ENCODE assay signal across 9 mouse cellular contexts in the genomic region with DNA sequence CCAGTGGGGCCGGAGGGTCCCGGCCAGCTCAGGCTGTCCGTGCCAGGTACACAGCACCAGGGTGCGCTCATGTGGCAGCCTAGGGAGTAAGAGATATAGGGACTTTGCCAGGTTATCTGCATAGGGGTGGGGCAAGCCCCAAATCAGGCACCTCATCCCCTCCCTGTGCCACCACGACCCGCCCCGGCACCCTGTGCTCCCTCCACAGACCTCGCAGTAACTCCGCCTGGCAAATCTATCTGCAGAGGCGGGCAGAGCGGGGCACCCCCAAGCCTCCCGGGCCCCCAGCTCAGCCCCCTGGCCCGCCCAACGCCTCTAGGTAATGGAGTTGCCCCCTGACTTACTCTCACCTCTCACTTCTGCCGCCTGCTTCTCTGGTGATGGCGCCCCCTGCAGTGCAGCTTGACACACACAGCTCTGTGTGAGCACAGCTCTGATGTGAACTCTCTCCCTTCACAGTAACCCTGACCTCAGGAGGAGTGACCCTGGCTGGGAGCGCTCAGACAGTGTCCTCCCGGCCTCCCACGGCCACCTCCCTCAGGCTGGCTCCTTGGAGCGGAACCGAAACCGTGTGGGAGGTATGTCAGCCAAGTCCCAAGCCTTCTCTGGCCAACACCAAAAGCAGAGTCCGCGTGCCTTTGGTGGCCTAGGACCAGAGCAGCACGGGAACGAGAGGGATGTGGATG. TPM values are rescaled to one million over a fixed set of nuclear protein-coding genes. Genes with fewer than 3 reads are reported as not detected.
DNase-seq lines count a peak whose midpoint lies in the region; ATAC-seq and TF ChIP-seq lines count a peak whose summit lies in the region.
"Had no signal": no experiment of that assay in that cellular context is flagged by ENCODE, and none has a peak within 500 bp of the region (broad histone marks: within the 10 kb centered on the region; RNA-seq: fewer than 3 reads in every experiment).

No protein-coding gene starts in this region.

- H3K9ac ChIP-seq in forebrain, postnatal 0 days, result no peak overlapping the region
- no peak overlapping the region for H3K9ac ChIP-seq in forebrain, embryonic 14.5 days (ENCODE audit: low read length)
- H3K9ac ChIP-seq in forebrain, embryonic 16.5 days (replicated peaks; ENCODE audit: low read depth, low read length), result no peak overlapping the region

- no peak overlapping the region for H3K27ac ChIP-seq in forebrain, postnatal 0 days (ENCODE audit: low read depth, low read length)
- H3K27ac ChIP-seq in forebrain, embryonic 14.5 days (ENCODE audit: low read depth, low read length), result no peak overlapping the region
- H3K27ac ChIP-seq in forebrain, embryonic 16.5 days (ENCODE audit: low read length), result no peak overlapping the region

- H3K36me3 ChIP-seq in forebrain, postnatal 0 days (ENCODE audit: insufficient read depth), result peaks cover 81% of the 10 kb centered on the region
- peaks cover 96% of the 10 kb centered on the region for H3K36me3 ChIP-seq in forebrain, embryonic 14.5 days (ENCODE audit: control insufficient read depth, insufficient read depth, low read length)
- peaks cover 44% of the 10 kb centered on the region for H3K36me3 ChIP-seq in forebrain, embryonic 16.5 days (ENCODE audit: control insufficient read depth, insufficient read depth)

- no peaks in the 10 kb centered on the region for H3K4me1 ChIP-seq in forebrain, postnatal 0 days (ENCODE audit: insufficient read depth)
- no peaks in the 10 kb centered on the region for H3K4me1 ChIP-seq in forebrain, embryonic 14.5 days (ENCODE audit: control insufficient read depth, insufficient read depth, low read length)
- no peaks in the 10 kb centered on the region for H3K4me1 ChIP-seq in lung, adult 2 months (ENCODE audit: control insufficient read depth, insufficient read depth, low read length)
- H3K4me1 ChIP-seq in forebrain, embryonic 16.5 days (replicated peaks; ENCODE audit: control insufficient read depth, insufficient read depth, low read length), result no peaks in the 10 kb centered on the region

- no peak overlapping the region for H3K4me3 ChIP-seq in forebrain, postnatal 0 days (ENCODE audit: low read depth, low read length)
- H3K4me3 ChIP-seq in forebrain, embryonic 14.5 days (ENCODE audit: low read depth, low read length), result no peak overlapping the region
- H3K4me3 ChIP-seq in lung, adult 2 months (replicated peaks; ENCODE audit: extremely low read depth, low read depth, low read length), result no peak overlapping the region
- H3K4me3 ChIP-seq in forebrain, embryonic 16.5 days (replicated peaks; ENCODE audit: low read length), result no peak overlapping the region

- WGBS in forebrain, postnatal 0 days, result 87% methylated on average over 25 of the region's 26 CpGs
- 89% methylated on average over 26 of the region's 26 CpGs for WGBS in forebrain, embryonic 14.5 days
- WGBS in lung, adult 2 months, result 90% methylated on average over 26 of the region's 26 CpGs
- WGBS in forebrain, embryonic 16.5 days, result 91% methylated on average over 26 of the region's 26 CpGs

- TF ChIP-seq POLR2A in brain, embryonic 14.5 days (IDR thresholded peaks at IDR 0.05; ENCODE audit: borderline replicate concordance, extremely low read depth, insufficient read depth, insufficient read length, poor library complexity, severe bottlenecking), result no peak
- TF ChIP-seq POLR2A in lung, adult 2 months (IDR thresholded peaks at IDR 0.05; ENCODE audit: borderline replicate concordance, extremely low read depth, low read depth, low read length), result no peak

- ATAC-seq in forebrain, postnatal 0 days, result no peak
- no peak for ATAC-seq in forebrain, embryonic 14.5 days
- no peak for ATAC-seq in erythroid progenitor cell, adult 5-6 weeks (replicated peaks; ENCODE audit: low FRiP score, poor library complexity, severe bottlenecking)
- no peak for ATAC-seq in forebrain, embryonic 16.5 days

- H3K27me3 ChIP-seq in forebrain, postnatal 0 days (ENCODE audit: insufficient read depth, low read length), result no peaks in the 10 kb centered on the region
- no peaks in the 10 kb centered on the region for H3K27me3 ChIP-seq in forebrain, embryonic 14.5 days (replicated peaks; ENCODE audit: control insufficient read depth, insufficient read depth, low read length)
- no peaks in the 10 kb centered on the region for H3K27me3 ChIP-seq in forebrain, embryonic 16.5 days (replicated peaks; ENCODE audit: control insufficient read depth, insufficient read depth, low read length)

- H3K4me2 ChIP-seq in forebrain, postnatal 0 days (ENCODE audit: low read depth), result no peak overlapping the region
- H3K4me2 ChIP-seq in forebrain, embryonic 14.5 days (ENCODE audit: low read length), result no peak overlapping the region
- H3K4me2 ChIP-seq in forebrain, embryonic 16.5 days (ENCODE audit: low read length), result no peak overlapping the region

- no peaks in the 10 kb centered on the region for H3K9me3 ChIP-seq in forebrain, postnatal 0 days (ENCODE audit: low read length)
- H3K9me3 ChIP-seq in forebrain, embryonic 14.5 days (replicated peaks; ENCODE audit: control insufficient read depth, low read length), result no peaks in the 10 kb centered on the region
- H3K9me3 ChIP-seq in forebrain, embryonic 16.5 days (ENCODE audit: control insufficient read depth, low read length), result no peaks in the 10 kb centered on the region

- peak; percentile 51 for TF ChIP-seq CTCF in forebrain, postnatal 0 days (IDR thresholded peaks at IDR 0.05; ENCODE audit: low read depth)
- peak; percentile 45; the same call in 1 of the 2 replicates for TF ChIP-seq CTCF in brain, embryonic 14.5 days (IDR thresholded peaks at IDR 0.05; ENCODE audit: borderline replicate concordance, extremely low read depth, insufficient read depth, insufficient read length)
- peak; percentile 30; the same call in 1 of the 2 replicates for TF ChIP-seq CTCF in lung, adult 2 months (IDR thresholded peaks at IDR 0.05; ENCODE audit: insufficient read depth, low read length)

- DNase-seq in forebrain, postnatal 0 days, result no peak
- DNase-seq in forebrain, embryonic 14.5 days (ENCODE audit: low spot score), result no peak
- DNase-seq in A20 (ENCODE audit: low read depth, low spot score), result peak; percentile 36
- no peak for DNase-seq in brain, embryonic 14.5 days (ENCODE audit: low read depth)
- DNase-seq in lung, adult 2 months, result no peak
- no peak for DNase-seq in heart, adult 8-10 months (ENCODE audit: low spot score)

RNA-seq across cellular contexts. Expression of a gene that starts 7.1 kb away (rescaled TPM):
- total RNA-seq in forebrain, postnatal 0 days (2014; rRNA removed), result 0.31 and 0.48 TPM in 2 replicates
- polyA plus RNA-seq in forebrain, postnatal 0 days (2015; fragmentation: Nextera tagmentation; extraction: Ambion mirVana), result not detected in 2 replicates
- polyA plus RNA-seq in forebrain, embryonic 14.5 days (2014; fragmentation: Nextera tagmentation; extraction: Ambion mirVana), result not detected in 2 replicates
- polyA plus RNA-seq in brain, embryonic 14.5 days (2012; rRNA removed), result not detected in 2 replicates
- 0.16 TPM in 1 of 2 replicates, not detected in the other for polyA plus RNA-seq in lung, adult 2 months (2012; rRNA removed)
- total RNA-seq in erythroid progenitor cell, adult 5-6 weeks (2015; ENCODE audit: low replicate concordance), result not detected in 2 replicates
- total RNA-seq in erythroid progenitor cell, adult 5-6 weeks (2017; ENCODE audit: low replicate concordance), result not detected in 2 replicates
- not detected in 2 replicates for polyA plus RNA-seq in forebrain, embryonic 16.5 days (2015; fragmentation: Nextera tagmentation; extraction: Ambion mirVana)
- not detected for total RNA-seq in heart, adult 8-10 months (2022)
- total RNA-seq: gastrocnemius, postnatal 4 days had no signal

RNA-seq across cellular contexts. Expression of a gene that starts 10.5 kb away (rescaled TPM):
- 0.92 TPM in 1 of 2 replicates, not detected in the other for total RNA-seq in forebrain, postnatal 0 days (2014; rRNA removed)
- 0.58 and 1.0 TPM in 2 replicates for polyA plus RNA-seq in forebrain, postnatal 0 days (2015; fragmentation: Nextera tagmentation; extraction: Ambion mirVana)
- polyA plus RNA-seq in forebrain, embryonic 14.5 days (2014; fragmentation: Nextera tagmentation; extraction: Ambion mirVana), result not detected in 2 replicates
- 0.16 TPM in 1 of 2 replicates, not detected in the other for polyA plus RNA-seq in brain, embryonic 14.5 days (2012; rRNA removed)
- polyA plus RNA-seq in lung, adult 2 months (2012; rRNA removed), result 0.41 and 0.91 TPM in 2 replicates
- total RNA-seq in erythroid progenitor cell, adult 5-6 weeks (2015; ENCODE audit: low replicate concordance), result not detected in 2 replicates
- not detected in 2 replicates for total RNA-seq in erythroid progenitor cell, adult 5-6 weeks (2017; ENCODE audit: low replicate concordance)
- 0.39 TPM in 1 of 2 replicates, not detected in the other for polyA plus RNA-seq in forebrain, embryonic 16.5 days (2015; fragmentation: Nextera tagmentation; extraction: Ambion mirVana)
- not detected for total RNA-seq in heart, adult 8-10 months (2022)

RNA-seq across cellular contexts. Expression of a gene that starts 30.4 kb away (rescaled TPM):
- total RNA-seq in forebrain, postnatal 0 days (2014; rRNA removed), result 0.10 TPM in 1 of 2 replicates, not detected in the other
- polyA plus RNA-seq in forebrain, postnatal 0 days (2015; fragmentation: Nextera tagmentation; extraction: Ambion mirVana), result 0.08 and 0.18 TPM in 2 replicates
- 0.17 and 0.22 TPM in 2 replicates for polyA plus RNA-seq in forebrain, embryonic 14.5 days (2014; fragmentation: Nextera tagmentation; extraction: Ambion mirVana)
- 0.06 and 0.30 TPM in 2 replicates for polyA plus RNA-seq in brain, embryonic 14.5 days (2012; rRNA removed)
- polyA plus RNA-seq in lung, adult 2 months (2012; rRNA removed), result 0.70 and 1.7 TPM in 2 replicates
- total RNA-seq in erythroid progenitor cell, adult 5-6 weeks (2015; ENCODE audit: low replicate concordance), result 2.5 and 8.0 TPM in 2 replicates
- 1.1 TPM in 1 of 2 replicates, not detected in the other for total RNA-seq in erythroid progenitor cell, adult 5-6 weeks (2017; ENCODE audit: low replicate concordance)
- polyA plus RNA-seq in forebrain, embryonic 16.5 days (2015; fragmentation: Nextera tagmentation; extraction: Ambion mirVana), result 0.15 and 0.17 TPM in 2 replicates
- under 1 TPM; 0.31 to 0.55 (median 0.54) TPM for total RNA-seq in heart, adult 8-10 months (2022)

RNA-seq across cellular contexts. Expression of a gene that starts 38.5 kb away (rescaled TPM):
- total RNA-seq in forebrain, postnatal 0 days (2014; rRNA removed), result 63.2 and 76.4 TPM in 2 replicates
- polyA plus RNA-seq in forebrain, postnatal 0 days (2015; fragmentation: Nextera tagmentation; extraction: Ambion mirVana), result 102 and 109 TPM in 2 replicates
- polyA plus RNA-seq in forebrain, embryonic 14.5 days (2014; fragmentation: Nextera tagmentation; extraction: Ambion mirVana), result 105 and 118 TPM in 2 replicates
- polyA plus RNA-seq in brain, embryonic 14.5 days (2012; rRNA removed), result 91.1 and 127 TPM in 2 replicates
- polyA plus RNA-seq in lung, adult 2 months (2012; rRNA removed), result 116 and 146 TPM in 2 replicates
- total RNA-seq in erythroid progenitor cell, adult 5-6 weeks (2015; ENCODE audit: low replicate concordance), result 134 and 213 TPM in 2 replicates
- 115 and 117 TPM in 2 replicates for total RNA-seq in erythroid progenitor cell, adult 5-6 weeks (2017; ENCODE audit: low replicate concordance)
- polyA plus RNA-seq in forebrain, embryonic 16.5 days (2015; fragmentation: Nextera tagmentation; extraction: Ambion mirVana), result 133 and 135 TPM in 2 replicates
- 10 to 100 TPM; 53.0 to 67.3 (median 58.7) TPM for total RNA-seq in heart, adult 8-10 months (2022)

RNA-seq across cellular contexts. Expression of a gene that starts 38.8 kb away (rescaled TPM):
- 133 and 134 TPM in 2 replicates for total RNA-seq in forebrain, postnatal 0 days (2014; rRNA removed)
- polyA plus RNA-seq in forebrain, postnatal 0 days (2015; fragmentation: Nextera tagmentation; extraction: Ambion mirVana), result 151 and 160 TPM in 2 replicates
- polyA plus RNA-seq in forebrain, embryonic 14.5 days (2014; fragmentation: Nextera tagmentation; extraction: Ambion mirVana), result 165 and 190 TPM in 2 replicates
- polyA plus RNA-seq in brain, embryonic 14.5 days (2012; rRNA removed), result 129 and 149 TPM in 2 replicates
- 83.6 and 113 TPM in 2 replicates for polyA plus RNA-seq in lung, adult 2 months (2012; rRNA removed)
- total RNA-seq in erythroid progenitor cell, adult 5-6 weeks (2015; ENCODE audit: low replicate concordance), result 24.9 and 26.0 TPM in 2 replicates
- 21.9 and 23.6 TPM in 2 replicates for total RNA-seq in erythroid progenitor cell, adult 5-6 weeks (2017; ENCODE audit: low replicate concordance)
- 159 and 174 TPM in 2 replicates for polyA plus RNA-seq in forebrain, embryonic 16.5 days (2015; fragmentation: Nextera tagmentation; extraction: Ambion mirVana)
- total RNA-seq in heart, adult 8-10 months (2022), result 100 to 1,000 TPM; 640 to 724 (median 656) TPM
